Mouse (Mus musculus): ENCODE measurements around the gene Tpcn1. TPM values are rescaled to one million over a fixed set of nuclear protein-coding genes. Genes with fewer than 3 reads are reported as not detected.

Tpcn1 gene
- 10 to 100 TPM in 1 of 2 experiments, 1 to 10 TPM in 1; 2.7 to 10.9 TPM for polyA plus RNA-seq (2012; fragmentation: generic; extraction: Trizol)

GRCm38 (mm10) chr5:120588569-120589094, at the start of gene Tpcn1, which contains the start of gene Iqcd:
TSS of gene Tpcn1 (minus strand) at chr5:120588673.
TSS of gene Iqcd (plus strand) at chr5:120589016.

GRCm38 (mm10) chr5:120634131-120634530, 45.7 kb upstream of the Tpcn1 start, which contains the start of gene Cfap73:
TSS of gene Cfap73 (minus strand) at chr5:120634235.

DNA sequence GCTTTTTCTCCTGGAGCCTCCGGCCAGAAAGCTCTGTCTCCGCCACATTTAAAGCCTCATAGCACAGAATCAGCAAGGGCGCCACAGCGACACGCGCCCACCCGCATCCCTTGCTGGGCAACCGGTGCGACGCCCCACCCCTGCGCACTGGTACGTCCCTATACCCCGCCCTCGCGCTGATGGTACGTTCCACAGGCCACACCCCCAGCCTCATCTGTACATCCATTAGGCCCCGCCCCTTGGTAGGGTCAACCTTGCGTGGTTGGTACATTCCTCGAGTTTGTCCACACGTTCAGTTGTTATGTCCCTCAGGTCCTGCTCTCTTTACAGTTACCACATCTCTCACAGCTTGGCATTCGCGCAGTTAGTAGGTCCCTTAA, 24.0 kb upstream of the Tpcn1 start, which contains the start of the genes Rita1 and Ddx54:
Rita1 (minus strand) TSS at position 148 of the 380 bp plus-strand sequence.
Ddx54 (plus strand) TSS at position 298 of the 380 bp plus-strand sequence.

DNA sequence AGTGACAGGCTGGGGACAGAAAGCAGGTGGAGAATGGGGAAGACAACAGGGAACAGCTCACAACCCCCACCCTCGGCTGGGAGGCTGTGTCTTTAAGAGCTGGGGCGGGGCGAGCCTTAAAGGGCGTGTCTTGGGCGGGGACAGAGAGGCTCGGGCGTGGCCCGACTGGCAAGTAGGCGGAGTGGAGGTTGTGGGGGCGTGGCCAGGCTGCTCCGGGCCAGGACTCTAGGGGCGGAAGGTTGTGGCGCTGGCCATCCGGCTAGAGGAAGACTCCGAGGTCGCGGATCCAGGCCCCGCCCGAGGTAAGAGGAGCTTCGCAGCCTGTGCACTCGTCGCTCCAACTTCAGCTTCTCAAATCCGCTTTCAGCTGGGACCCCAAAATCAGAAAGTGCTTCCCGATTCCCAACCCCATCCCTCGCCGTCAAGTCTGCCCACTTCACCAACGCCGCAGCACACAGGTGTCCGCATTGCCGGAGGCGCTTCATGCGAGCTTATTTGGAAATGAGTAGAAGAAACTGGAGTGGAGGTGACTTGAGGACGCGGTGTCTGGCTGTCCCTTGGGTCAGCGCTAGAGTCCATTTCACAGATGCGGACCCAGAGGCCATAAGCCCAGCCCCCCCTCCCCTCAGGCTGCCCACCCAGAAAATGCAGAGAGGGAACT, 77.4 kb downstream of the Tpcn1 start, which contains the start of gene Slc8b1:
Slc8b1 (plus strand) TSS at position 187 of the 661 bp plus-strand sequence.

DNA sequence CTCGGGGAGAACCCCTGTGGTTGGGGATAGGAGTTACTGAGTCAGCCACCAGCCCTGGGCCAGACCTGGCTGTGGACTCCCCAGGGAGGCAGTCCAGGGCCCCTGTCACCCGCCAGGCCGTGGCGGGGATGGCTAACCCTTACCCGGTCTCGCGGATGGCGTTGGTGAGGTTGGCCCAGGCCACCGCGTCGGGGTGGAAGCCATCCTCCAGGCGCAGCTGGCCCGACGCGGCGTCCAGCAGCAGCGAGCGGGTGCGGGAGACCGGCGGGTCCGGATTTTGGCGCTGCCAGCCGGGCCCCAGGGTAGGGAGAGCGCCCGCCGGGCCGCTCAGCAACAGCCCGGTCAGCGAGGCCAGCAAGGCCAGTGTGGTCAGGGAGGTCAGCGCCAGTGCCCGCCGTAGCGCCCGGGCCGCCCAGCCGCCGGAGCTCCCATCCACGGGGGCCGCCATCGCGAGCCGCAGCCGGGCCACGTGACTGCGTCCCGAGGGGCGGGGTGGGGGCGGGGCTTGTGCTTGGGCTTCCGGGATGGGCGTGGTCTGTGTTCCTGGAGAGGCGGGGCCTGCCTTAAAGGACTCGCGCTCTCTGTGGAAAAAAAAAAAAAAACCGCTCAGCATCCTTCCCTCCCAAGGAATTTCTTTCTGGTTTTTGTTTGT, 85.2 kb downstream of the Tpcn1 start, which contains the start of gene Plbd2:
Plbd2 (minus strand) TSS at position 482 of the 652 bp plus-strand sequence.

Other genes with a start within 250 kb of the Tpcn1 start
- not detected for gene Lhx5, start 157.0 kb downstream of the Tpcn1 start, polyA plus RNA-seq (2012; fragmentation: generic; extraction: Trizol)
- gene Sdsl, start 115.9 kb downstream of the Tpcn1 start, polyA plus RNA-seq (2012; fragmentation: generic; extraction: Trizol), result 1 to 10 TPM in 1 of 2 experiments, under 1 TPM in 1; 0.74 to 3.0 TPM
- gene Sds, start 112.1 kb downstream of the Tpcn1 start, polyA plus RNA-seq (2012; fragmentation: generic; extraction: Trizol), result under 1 TPM in 1 of 2 experiments, not detected in 1; 0.41 TPM
- 10 to 100 TPM; 25.3 to 56.1 TPM for gene Plbd2, start 85.0 kb downstream of the Tpcn1 start, polyA plus RNA-seq (2012; fragmentation: generic; extraction: Trizol)
- gene Slc8b1, start 77.5 kb downstream of the Tpcn1 start, polyA plus RNA-seq (2012; fragmentation: generic; extraction: Trizol), result 1 to 10 TPM; 1.3 to 5.9 TPM
- gene Iqcd, start 343 bp upstream of the Tpcn1 start, polyA plus RNA-seq (2012; fragmentation: generic; extraction: Trizol), result 1 to 10 TPM in 1 of 2 experiments, under 1 TPM in 1; 0.16 to 1.7 TPM
- 10 to 100 TPM in 1 of 2 experiments, 1 to 10 TPM in 1; 9.0 to 11.5 TPM for gene Rita1, start 23.9 kb upstream of the Tpcn1 start, polyA plus RNA-seq (2012; fragmentation: generic; extraction: Trizol)
- gene Ddx54, start 24.1 kb upstream of the Tpcn1 start, polyA plus RNA-seq (2012; fragmentation: generic; extraction: Trizol), result 10 to 100 TPM; 29.1 to 39.7 TPM
- gene Cfap73, start 45.6 kb upstream of the Tpcn1 start, polyA plus RNA-seq (2012; fragmentation: generic; extraction: Trizol), result not detected
- under 1 TPM in 1 of 2 experiments, not detected in 1; 0.06 TPM for gene Rasal1, start 60.1 kb upstream of the Tpcn1 start, polyA plus RNA-seq (2012; fragmentation: generic; extraction: Trizol)
- gene Dtx1, start 123.3 kb upstream of the Tpcn1 start, polyA plus RNA-seq (2012; fragmentation: generic; extraction: Trizol), result under 1 TPM in 1 of 2 experiments, not detected in 1; 0.11 TPM
- gene Oas2, start 161.2 kb upstream of the Tpcn1 start, polyA plus RNA-seq (2012; fragmentation: generic; extraction: Trizol), result under 1 TPM in 1 of 2 experiments, not detected in 1; 0.42 TPM
- not detected for gene Oas3, start 189.0 kb upstream of the Tpcn1 start, polyA plus RNA-seq (2012; fragmentation: generic; extraction: Trizol)
- not detected for gene Oas1e, start 206.9 kb upstream of the Tpcn1 start, polyA plus RNA-seq (2012; fragmentation: generic; extraction: Trizol)
- gene Oas1c, start 223.8 kb upstream of the Tpcn1 start, polyA plus RNA-seq (2012; fragmentation: generic; extraction: Trizol), result 1 to 10 TPM in 1 of 2 experiments, under 1 TPM in 1; 0.08 to 2.2 TPM

Measured in C3H10T1/2 (cell line).